Mouse (Mus musculus): ENCODE measurements around the gene Nek11. TPM values are rescaled to one million over a fixed set of nuclear protein-coding genes. Genes with fewer than 3 reads are reported as not detected.

The Nek11 gene
- polyA plus RNA-seq, 1 experiment from 2014 or later, result 1.5 TPM

GRCm38 (mm10) chr9:105309553-105310281 lies 85.6 kb downstream of the Nek11 start:
- no peak overlapping the region for H3K9ac ChIP-seq
- no peaks in the 10 kb centered on the region for H3K9me3 ChIP-seq
- H3K4me3 ChIP-seq, result no peak overlapping the region
- ATAC-seq (ENCODE audit: borderline replicate concordance, extremely low read depth, low FRiP score, low TSS enrichment), result peak; percentile 84
- H3K36me3 ChIP-seq, result no peaks in the 10 kb centered on the region
- no peak overlapping the region for H3K27ac ChIP-seq
- no peaks in the 10 kb centered on the region for H3K4me1 ChIP-seq
- H3K4me2 ChIP-seq, result no peak overlapping the region
- H3K27me3 ChIP-seq, result no peaks in the 10 kb centered on the region
- WGBS, result 31% methylated on average over 9 of the region's 9 CpGs

DNA sequence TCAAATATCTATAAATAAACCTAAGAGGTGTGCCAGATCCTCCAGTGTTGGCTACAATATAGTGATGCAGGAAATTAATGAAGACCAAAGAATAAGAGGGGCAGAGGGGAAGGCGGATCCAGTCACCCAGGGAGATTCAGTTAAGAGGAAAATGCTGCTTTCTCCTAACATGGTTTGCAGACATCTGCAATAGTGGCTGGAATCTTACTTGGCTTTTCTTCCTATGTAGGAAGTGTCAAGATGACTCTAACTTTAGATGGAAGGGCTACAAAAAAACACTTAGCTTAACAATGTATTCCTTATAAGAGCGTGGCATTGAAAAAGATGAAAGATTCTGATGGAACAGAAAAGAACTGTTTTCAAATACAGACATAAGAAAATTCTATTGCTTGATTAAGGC lies 89.3 kb downstream of the Nek11 start:
- Histone ChIP-seq H3K9me3 (no peaks in the 10 kb centered on the region), H3K4me3 (no peak overlapping the region), H3K4me1 (no peaks in the 10 kb centered on the region), H3K27me3 (no peaks in the 10 kb centered on the region), H3K27ac (no peak overlapping the region), H3K9ac (no peak overlapping the region), H3K4me2 (no peak overlapping the region), H3K36me3 (no peaks in the 10 kb centered on the region)
- no peak for ATAC-seq (ENCODE audit: borderline replicate concordance, extremely low read depth, low FRiP score, low TSS enrichment)
- WGBS, result 65% methylated on average over 2 of the region's 2 CpGs

GRCm38 (mm10) chr9:105302230-105302629 lies 93.1 kb downstream of the Nek11 start:
- WGBS, result 79% methylated on average over 3 of the region's 3 CpGs

GRCm38 (mm10) chr9:105301396-105301795 lies 93.9 kb downstream of the Nek11 start:
- no peaks in the 10 kb centered on the region for H3K27me3 ChIP-seq
- WGBS, result 86% methylated on average over 1 of the region's 1 CpGs
- H3K4me1 ChIP-seq, result no peaks in the 10 kb centered on the region
- no peaks in the 10 kb centered on the region for H3K9me3 ChIP-seq
- H3K4me3 ChIP-seq, result no peak overlapping the region
- no peak overlapping the region for H3K4me2 ChIP-seq
- H3K36me3 ChIP-seq, result no peaks in the 10 kb centered on the region
- H3K27ac ChIP-seq, result no peak overlapping the region
- no peak for ATAC-seq (ENCODE audit: borderline replicate concordance, extremely low read depth, low FRiP score, low TSS enrichment)
- H3K9ac ChIP-seq, result no peak overlapping the region

More at GRCm38 (mm10) chr9:105302230-105302629, 93.1 kb downstream of the Nek11 start:
- Histone ChIP-seq H3K4me2 (no peak overlapping the region), H3K27ac (no peak overlapping the region), H3K4me3 (no peak overlapping the region), H3K27me3 (no peaks in the 10 kb centered on the region), H3K4me1 (no peaks in the 10 kb centered on the region), H3K9me3 (no peaks in the 10 kb centered on the region), H3K9ac (no peak overlapping the region), H3K36me3 (no peaks in the 10 kb centered on the region)
- ATAC-seq (ENCODE audit: borderline replicate concordance, extremely low read depth, low FRiP score, low TSS enrichment), result no peak

DNA sequence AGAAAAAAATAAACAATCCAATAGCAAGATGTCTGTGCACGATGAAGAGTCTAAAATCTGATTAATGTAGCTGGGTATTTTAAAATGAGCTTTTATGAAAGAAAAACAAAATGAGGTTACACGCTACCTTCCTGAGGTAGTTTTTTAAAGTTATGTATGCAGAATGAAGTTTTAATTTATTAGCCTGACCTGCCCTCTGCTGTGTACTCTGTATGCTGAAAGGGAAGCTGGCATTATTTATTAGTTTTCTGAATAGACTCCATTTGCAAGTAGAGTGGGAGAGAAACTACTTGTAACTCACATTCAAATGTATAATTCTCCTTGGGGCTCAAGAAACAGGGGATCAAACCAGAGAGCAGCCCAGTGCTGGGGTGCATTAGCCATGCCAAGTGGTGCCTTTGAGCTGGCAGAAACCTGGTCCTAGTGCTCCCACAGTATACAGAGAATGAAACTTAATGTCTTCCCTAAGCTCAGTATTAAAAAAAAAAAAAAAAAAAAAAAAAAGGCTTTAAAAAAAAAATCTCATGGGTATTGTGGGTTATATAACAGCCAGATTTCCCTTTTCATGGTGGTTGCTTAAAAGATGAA lies 94.5 kb downstream of the Nek11 start:
- Histone ChIP-seq H3K4me3 (no peak overlapping the region), H3K27ac (no peak overlapping the region), H3K9ac (no peak overlapping the region), H3K36me3 (no peaks in the 10 kb centered on the region), H3K4me1 (no peaks in the 10 kb centered on the region), H3K9me3 (no peaks in the 10 kb centered on the region), H3K4me2 (no peak overlapping the region), H3K27me3 (no peaks in the 10 kb centered on the region)
- ATAC-seq (ENCODE audit: borderline replicate concordance, extremely low read depth, low FRiP score, low TSS enrichment), result no peak
- WGBS, result 79% methylated on average over 2 of the region's 2 CpGs

DNA sequence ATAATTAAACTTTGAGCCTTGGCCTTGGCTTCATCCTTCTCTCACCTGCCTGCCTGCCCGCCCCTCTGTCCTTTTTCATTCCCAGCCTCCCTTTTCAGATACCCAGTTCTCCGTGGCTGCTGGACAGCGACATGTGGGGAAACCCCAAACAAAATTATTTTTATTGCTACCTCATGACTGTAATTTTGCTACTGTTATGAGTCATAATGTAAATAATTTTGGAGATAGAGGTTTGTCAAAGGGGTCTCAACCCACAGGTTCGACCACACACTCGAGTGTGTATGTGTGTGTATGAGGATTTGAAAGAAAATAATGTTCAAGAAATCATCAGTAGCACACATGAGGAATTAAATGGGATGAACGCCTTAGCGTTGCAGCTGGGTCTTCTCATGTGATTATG lies 110.7 kb downstream of the Nek11 start:
- H3K9me3 ChIP-seq, result no peaks in the 10 kb centered on the region
- no peaks in the 10 kb centered on the region for H3K4me1 ChIP-seq
- H3K4me3 ChIP-seq, result no peak overlapping the region
- no peaks in the 10 kb centered on the region for H3K36me3 ChIP-seq
- no peaks in the 10 kb centered on the region for H3K27me3 ChIP-seq
- H3K27ac ChIP-seq, result no peak overlapping the region
- no peak for ATAC-seq (ENCODE audit: borderline replicate concordance, extremely low read depth, low FRiP score, low TSS enrichment)
- H3K4me2 ChIP-seq, result no peak overlapping the region
- WGBS, result 26% methylated on average over 7 of the region's 7 CpGs
- no peak overlapping the region for H3K9ac ChIP-seq

DNA sequence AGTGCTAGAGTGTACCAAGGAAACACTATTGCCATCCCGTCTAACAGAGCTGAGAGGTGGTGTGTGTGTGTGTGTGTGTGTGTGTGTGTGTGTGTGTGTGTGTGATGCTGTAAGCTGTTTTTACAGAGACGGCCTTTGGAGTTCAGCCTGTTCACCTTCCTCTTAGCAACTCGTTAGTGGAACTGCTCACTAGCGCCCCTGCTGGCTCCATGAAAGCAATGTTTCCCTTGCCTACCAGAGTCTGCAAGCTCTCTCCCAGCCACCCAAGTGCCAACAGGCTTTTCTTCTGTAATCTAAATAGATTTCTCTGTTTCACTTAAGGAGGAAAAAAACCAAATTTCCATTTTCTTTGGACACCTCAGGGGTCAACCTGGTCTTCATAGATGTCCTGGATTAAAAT lies 112.6 kb downstream of the Nek11 start:
- H3K36me3 ChIP-seq, result no peaks in the 10 kb centered on the region
- H3K27ac ChIP-seq, result no peak overlapping the region
- H3K9me3 ChIP-seq, result no peaks in the 10 kb centered on the region
- no peaks in the 10 kb centered on the region for H3K27me3 ChIP-seq
- WGBS, result 27% methylated on average over 4 of the region's 4 CpGs
- no peak overlapping the region for H3K4me2 ChIP-seq
- no peak for ATAC-seq (ENCODE audit: borderline replicate concordance, extremely low read depth, low FRiP score, low TSS enrichment)
- H3K9ac ChIP-seq, result no peak overlapping the region
- H3K4me3 ChIP-seq, result no peak overlapping the region
- H3K4me1 ChIP-seq, result no peaks in the 10 kb centered on the region

DNA sequence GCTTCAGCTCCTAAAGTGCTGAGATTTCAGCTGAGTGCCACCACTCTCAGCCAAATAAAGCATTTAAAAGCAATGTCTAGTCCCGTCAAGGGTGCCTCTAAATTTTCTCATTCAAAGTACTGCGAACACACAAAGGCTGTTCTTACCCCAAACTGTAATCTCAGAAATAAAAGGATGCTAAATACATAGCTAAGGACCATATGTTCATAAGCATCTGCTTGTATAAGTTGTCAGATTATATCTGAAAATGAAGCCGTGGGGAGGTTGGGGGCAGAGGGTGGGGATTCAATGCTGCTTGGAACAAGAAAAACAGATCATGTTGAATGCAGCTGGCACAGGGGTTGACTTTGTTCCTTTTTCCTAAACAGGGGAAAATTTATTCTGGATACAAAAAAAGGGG lies 120.4 kb downstream of the Nek11 start:
- no peaks in the 10 kb centered on the region for H3K4me1 ChIP-seq
- H3K9me3 ChIP-seq, result no peaks in the 10 kb centered on the region
- H3K36me3 ChIP-seq, result no peaks in the 10 kb centered on the region
- WGBS, result 82% methylated on average over 3 of the region's 3 CpGs
- no peak for ATAC-seq (ENCODE audit: borderline replicate concordance, extremely low read depth, low FRiP score, low TSS enrichment)
- no peak overlapping the region for H3K27ac ChIP-seq
- no peak overlapping the region for H3K4me2 ChIP-seq
- H3K27me3 ChIP-seq, result no peaks in the 10 kb centered on the region
- H3K9ac ChIP-seq, result no peak overlapping the region
- no peak overlapping the region for H3K4me3 ChIP-seq

- H3K9ac ChIP-seq, result no peak overlapping the region
- ATAC-seq (ENCODE audit: borderline replicate concordance, extremely low read depth, low FRiP score, low TSS enrichment), result no peak
- no peaks in the 10 kb centered on the region for H3K9me3 ChIP-seq
- no peak overlapping the region for H3K4me3 ChIP-seq
- H3K27ac ChIP-seq, result no peak overlapping the region
- no peak overlapping the region for H3K4me2 ChIP-seq
- WGBS, result 53% methylated on average over 6 of the region's 6 CpGs
- no peaks in the 10 kb centered on the region for H3K4me1 ChIP-seq
- H3K36me3 ChIP-seq, result no peaks in the 10 kb centered on the region
- H3K27me3 ChIP-seq, result no peaks in the 10 kb centered on the region
These were observed 121.0 kb downstream of the Nek11 start for GRCm38 (mm10) chr9:105274286-105274685.

- H3K27ac ChIP-seq, result no peak overlapping the region
- H3K36me3 ChIP-seq, result no peaks in the 10 kb centered on the region
- no peak overlapping the region for H3K4me3 ChIP-seq
- no peaks in the 10 kb centered on the region for H3K27me3 ChIP-seq
- H3K4me1 ChIP-seq, result no peaks in the 10 kb centered on the region
- no peak for ATAC-seq (ENCODE audit: borderline replicate concordance, extremely low read depth, low FRiP score, low TSS enrichment)
- H3K9me3 ChIP-seq, result no peaks in the 10 kb centered on the region
- 12% methylated on average over 7 of the region's 7 CpGs for WGBS
- H3K4me2 ChIP-seq, result no peak overlapping the region
- no peak overlapping the region for H3K9ac ChIP-seq
These were observed 123.1 kb downstream of the Nek11 start for GRCm38 (mm10) chr9:105272241-105272640.

- no peaks in the 10 kb centered on the region for H3K9me3 ChIP-seq
- H3K4me3 ChIP-seq, result no peak overlapping the region
- WGBS, result 70% methylated on average over 2 of the region's 2 CpGs
- ATAC-seq (ENCODE audit: borderline replicate concordance, extremely low read depth, low FRiP score, low TSS enrichment), result no peak
- H3K4me1 ChIP-seq, result no peaks in the 10 kb centered on the region
- no peak overlapping the region for H3K4me2 ChIP-seq
- H3K9ac ChIP-seq, result no peak overlapping the region
- H3K36me3 ChIP-seq, result no peaks in the 10 kb centered on the region
- no peaks in the 10 kb centered on the region for H3K27me3 ChIP-seq
- no peak overlapping the region for H3K27ac ChIP-seq
These were observed 132.2 kb downstream of the Nek11 start for GRCm38 (mm10) chr9:105263140-105263539.

DNA sequence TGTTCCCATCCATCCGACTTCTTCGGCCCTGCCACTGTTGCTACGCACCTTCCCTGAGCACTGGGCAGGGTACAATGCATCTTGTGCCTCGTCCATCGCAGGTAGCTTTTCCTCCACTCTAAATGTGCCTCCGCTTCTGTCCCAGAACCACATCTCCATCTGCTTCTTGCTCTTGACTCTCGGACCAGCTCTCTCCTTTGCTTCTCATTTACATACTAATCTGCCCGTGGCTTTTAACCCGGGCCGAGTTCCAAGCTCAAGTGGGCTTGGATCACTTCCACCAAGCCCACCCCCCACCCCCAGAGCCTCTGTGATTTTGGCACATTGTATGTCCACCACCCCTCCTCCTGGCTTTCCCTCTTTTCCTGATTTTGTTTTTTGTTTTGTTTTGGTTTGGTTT lies 137.7 kb downstream of the Nek11 start:
- Histone ChIP-seq H3K36me3 (no peaks in the 10 kb centered on the region), H3K4me2 (no peak overlapping the region)

More for the DNA sequence above, 137.7 kb downstream of the Nek11 start:
- Histone ChIP-seq H3K4me1 (no peaks in the 10 kb centered on the region), H3K27me3 (no peaks in the 10 kb centered on the region), H3K9me3 (no peaks in the 10 kb centered on the region), H3K9ac (no peak overlapping the region), H3K4me3 (no peak overlapping the region), H3K27ac (no peak overlapping the region)
- ATAC-seq (ENCODE audit: borderline replicate concordance, extremely low read depth, low FRiP score, low TSS enrichment), result no peak
- WGBS, result 69% methylated on average over 10 of the region's 10 CpGs

All from lung, embryonic 15.5 days (tissue).